7 mouse cellular contexts compared by ENCODE assay signal in the genomic region with DNA sequence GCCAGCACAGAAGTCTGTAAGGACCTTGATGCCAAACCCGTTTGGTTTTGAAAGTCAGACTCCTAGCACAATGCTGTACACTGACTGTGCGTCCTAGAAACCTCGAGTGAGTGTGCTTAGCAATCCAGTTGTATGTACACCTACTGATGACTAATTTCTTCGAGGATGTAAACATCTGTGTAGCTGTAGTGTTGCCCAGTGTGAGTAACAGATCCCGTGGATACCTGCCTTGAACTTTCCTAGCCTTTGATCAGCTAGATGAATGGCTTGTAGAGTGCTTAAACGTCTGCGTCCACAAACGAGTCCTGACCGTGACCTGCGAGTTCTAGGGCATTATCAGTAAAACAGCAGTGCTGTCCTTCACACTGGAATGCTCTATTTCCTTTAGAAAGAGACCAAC. TPM values are rescaled to one million over a fixed set of nuclear protein-coding genes. Genes with fewer than 3 reads are reported as not detected.
DNase-seq lines count a peak whose midpoint lies in the region; ATAC-seq lines count a peak whose summit lies in the region.

No protein-coding gene starts in this region.

- H3K27me3 ChIP-seq in lung, embryonic 15.5 days = no peaks in the 10 kb centered on the region
- H3K27me3 ChIP-seq in embryonic facial prominence, embryonic 13.5 days = no peaks in the 10 kb centered on the region
- H3K27me3 ChIP-seq in limb, embryonic 12.5 days = no peaks in the 10 kb centered on the region
- H3K27me3 ChIP-seq in stomach, embryonic 14.5 days (ENCODE audit: control insufficient read depth, insufficient read depth, low read length) = no peaks in the 10 kb centered on the region

- no peak overlapping the region for H3K27ac ChIP-seq in lung, embryonic 15.5 days
- H3K27ac ChIP-seq in embryonic facial prominence, embryonic 13.5 days = no peak overlapping the region
- H3K27ac ChIP-seq in limb, embryonic 12.5 days = 0 out of 2 replicates have a peak overlapping the region, but pooled peaks have one; percentile 99
- no peak overlapping the region for H3K27ac ChIP-seq in stomach, embryonic 14.5 days (ENCODE audit: low read length)

- peaks cover 3% of the 10 kb centered on the region; the same call in 1 of the 2 replicates for H3K36me3 ChIP-seq in lung, embryonic 15.5 days
- peaks cover 11% of the 10 kb centered on the region for H3K36me3 ChIP-seq in embryonic facial prominence, embryonic 13.5 days
- H3K36me3 ChIP-seq in limb, embryonic 12.5 days = peaks cover 21% of the 10 kb centered on the region
- H3K36me3 ChIP-seq in stomach, embryonic 14.5 days (ENCODE audit: control insufficient read depth, insufficient read depth, low read length) = no peaks in the 10 kb centered on the region

- WGBS in lung, embryonic 15.5 days = 6% methylated on average over 10 of the region's 10 CpGs
- WGBS in embryonic facial prominence, embryonic 13.5 days = 19% methylated on average over 10 of the region's 10 CpGs
- 21% methylated on average over 10 of the region's 10 CpGs for WGBS in limb, embryonic 12.5 days
- 9% methylated on average over 10 of the region's 10 CpGs for WGBS in stomach, embryonic 14.5 days

- peak overlapping the region; percentile 89 for H3K4me3 ChIP-seq in lung, embryonic 15.5 days
- H3K4me3 ChIP-seq in embryonic facial prominence, embryonic 13.5 days = peak overlapping the region; percentile 98
- H3K4me3 ChIP-seq in limb, embryonic 12.5 days (replicated peaks) = peak overlapping the region; percentile 99
- peak overlapping the region; percentile 95 for H3K4me3 ChIP-seq in stomach, embryonic 14.5 days (ENCODE audit: low read depth, low read length)

- H3K9me3 ChIP-seq in lung, embryonic 15.5 days = no peaks in the 10 kb centered on the region
- no peaks in the 10 kb centered on the region for H3K9me3 ChIP-seq in embryonic facial prominence, embryonic 13.5 days
- no peaks in the 10 kb centered on the region for H3K9me3 ChIP-seq in limb, embryonic 12.5 days
- no peaks in the 10 kb centered on the region for H3K9me3 ChIP-seq in stomach, embryonic 14.5 days (ENCODE audit: control insufficient read depth, low read depth, low read length)

- no peak for ATAC-seq in lung, embryonic 15.5 days (ENCODE audit: borderline replicate concordance, extremely low read depth, low FRiP score, low TSS enrichment)
- ATAC-seq in embryonic facial prominence, embryonic 13.5 days (ENCODE audit: insufficient number of reproducible peaks, insufficient read depth, low FRiP score, low TSS enrichment, low read depth) = no peak
- ATAC-seq in limb, embryonic 12.5 days (ENCODE audit: insufficient number of reproducible peaks, insufficient read depth, low FRiP score, low TSS enrichment, low read depth) = no peak
- ATAC-seq in stomach, embryonic 14.5 days (ENCODE audit: insufficient number of reproducible peaks, insufficient read depth, low FRiP score, low read depth) = no peak

- no peak for DNase-seq in lung, postnatal 10 days
- DNase-seq in gastrocnemius, adult 18-20 months (ENCODE audit: low spot score) = no peak
- DNase-seq in right cerebral cortex, postnatal 25 days = no peak

- H3K4me1 ChIP-seq in lung, embryonic 15.5 days = peaks cover 32% of the 10 kb centered on the region
- H3K4me1 ChIP-seq in embryonic facial prominence, embryonic 13.5 days = peaks cover 37% of the 10 kb centered on the region
- H3K4me1 ChIP-seq in limb, embryonic 12.5 days (replicated peaks) = peaks cover 33% of the 10 kb centered on the region
- peaks cover 26% of the 10 kb centered on the region for H3K4me1 ChIP-seq in stomach, embryonic 14.5 days (ENCODE audit: control insufficient read depth, insufficient read depth, low read length)

- H3K9ac ChIP-seq in lung, embryonic 15.5 days = peak overlapping the region; percentile 97
- peak overlapping the region; percentile 98 for H3K9ac ChIP-seq in embryonic facial prominence, embryonic 13.5 days
- peak overlapping the region; percentile 99 for H3K9ac ChIP-seq in limb, embryonic 12.5 days (replicated peaks)
- H3K9ac ChIP-seq in stomach, embryonic 14.5 days (replicated peaks; ENCODE audit: low read depth, low read length) = peak overlapping the region; percentile 98

- H3K4me2 ChIP-seq in lung, embryonic 15.5 days = peak overlapping the region; percentile 73
- peak overlapping the region; percentile 84 for H3K4me2 ChIP-seq in embryonic facial prominence, embryonic 13.5 days
- H3K4me2 ChIP-seq in limb, embryonic 12.5 days = peak overlapping the region; percentile 94
- H3K4me2 ChIP-seq in stomach, embryonic 14.5 days (replicated peaks; ENCODE audit: low read depth, low read length) = peak overlapping the region; percentile 81

RNA-seq across cellular contexts. Expression of gene Zbtb2, which starts 1.1 kb away (rescaled TPM):
- polyA plus RNA-seq in lung, embryonic 15.5 days (2015; fragmentation: Nextera tagmentation; extraction: Ambion mirVana) = 15.5 and 16.6 TPM in 2 replicates
- polyA plus RNA-seq in embryonic facial prominence, embryonic 13.5 days (2015; fragmentation: Nextera tagmentation; extraction: Ambion mirVana) = 15.3 and 15.5 TPM in 2 replicates
- 18.8 TPM in 2 replicates for polyA plus RNA-seq in limb, embryonic 12.5 days (2016; fragmentation: Nextera tagmentation; extraction: Ambion mirVana)
- 14.5 and 15.6 TPM in 2 replicates for polyA plus RNA-seq in stomach, embryonic 14.5 days (2014; fragmentation: Nextera tagmentation; extraction: Ambion mirVana)
- total RNA-seq in gastrocnemius, adult 18-20 months (2021) = 1 to 10 TPM; 4.4 to 5.2 TPM

RNA-seq across cellular contexts. Expression of gene Rmnd1, which starts 43.2 kb away (rescaled TPM):
- 41.6 and 47.9 TPM in 2 replicates for polyA plus RNA-seq in lung, embryonic 15.5 days (2015; fragmentation: Nextera tagmentation; extraction: Ambion mirVana)
- 47.4 and 55.2 TPM in 2 replicates for polyA plus RNA-seq in embryonic facial prominence, embryonic 13.5 days (2015; fragmentation: Nextera tagmentation; extraction: Ambion mirVana)
- 49.0 and 53.5 TPM in 2 replicates for polyA plus RNA-seq in limb, embryonic 12.5 days (2016; fragmentation: Nextera tagmentation; extraction: Ambion mirVana)
- 53.4 and 55.1 TPM in 2 replicates for polyA plus RNA-seq in stomach, embryonic 14.5 days (2014; fragmentation: Nextera tagmentation; extraction: Ambion mirVana)
- total RNA-seq in gastrocnemius, adult 18-20 months (2021) = 10 to 100 TPM; 32.3 to 35.2 TPM

RNA-seq across cellular contexts. Expression of gene Armt1, which starts 43.2 kb away (rescaled TPM):
- 19.0 and 19.5 TPM in 2 replicates for polyA plus RNA-seq in lung, embryonic 15.5 days (2015; fragmentation: Nextera tagmentation; extraction: Ambion mirVana)
- 22.1 and 23.0 TPM in 2 replicates for polyA plus RNA-seq in embryonic facial prominence, embryonic 13.5 days (2015; fragmentation: Nextera tagmentation; extraction: Ambion mirVana)
- polyA plus RNA-seq in limb, embryonic 12.5 days (2016; fragmentation: Nextera tagmentation; extraction: Ambion mirVana) = 27.5 and 28.5 TPM in 2 replicates
- 16.6 and 18.5 TPM in 2 replicates for polyA plus RNA-seq in stomach, embryonic 14.5 days (2014; fragmentation: Nextera tagmentation; extraction: Ambion mirVana)
- 10 to 100 TPM; 15.2 to 16.1 TPM for total RNA-seq in gastrocnemius, adult 18-20 months (2021)
